Mouse (Mus musculus) B cell, adult 62 days (primary cell): ENCODE measurements around the gene Arl2bp. TPM values are rescaled to one million over a fixed set of nuclear protein-coding genes. Genes with fewer than 3 reads are reported as not detected.

Experiments
- total RNA-seq: library from RNA; stranded (reverse); gene quantifications from 4 replicates; pipeline ENCODE4 v1.2.4, GENCODE M21; 2023

Arl2bp gene
- 92.4 to 105 TPM (median 99.9 TPM) in 4 replicates for total RNA-seq

DNA sequence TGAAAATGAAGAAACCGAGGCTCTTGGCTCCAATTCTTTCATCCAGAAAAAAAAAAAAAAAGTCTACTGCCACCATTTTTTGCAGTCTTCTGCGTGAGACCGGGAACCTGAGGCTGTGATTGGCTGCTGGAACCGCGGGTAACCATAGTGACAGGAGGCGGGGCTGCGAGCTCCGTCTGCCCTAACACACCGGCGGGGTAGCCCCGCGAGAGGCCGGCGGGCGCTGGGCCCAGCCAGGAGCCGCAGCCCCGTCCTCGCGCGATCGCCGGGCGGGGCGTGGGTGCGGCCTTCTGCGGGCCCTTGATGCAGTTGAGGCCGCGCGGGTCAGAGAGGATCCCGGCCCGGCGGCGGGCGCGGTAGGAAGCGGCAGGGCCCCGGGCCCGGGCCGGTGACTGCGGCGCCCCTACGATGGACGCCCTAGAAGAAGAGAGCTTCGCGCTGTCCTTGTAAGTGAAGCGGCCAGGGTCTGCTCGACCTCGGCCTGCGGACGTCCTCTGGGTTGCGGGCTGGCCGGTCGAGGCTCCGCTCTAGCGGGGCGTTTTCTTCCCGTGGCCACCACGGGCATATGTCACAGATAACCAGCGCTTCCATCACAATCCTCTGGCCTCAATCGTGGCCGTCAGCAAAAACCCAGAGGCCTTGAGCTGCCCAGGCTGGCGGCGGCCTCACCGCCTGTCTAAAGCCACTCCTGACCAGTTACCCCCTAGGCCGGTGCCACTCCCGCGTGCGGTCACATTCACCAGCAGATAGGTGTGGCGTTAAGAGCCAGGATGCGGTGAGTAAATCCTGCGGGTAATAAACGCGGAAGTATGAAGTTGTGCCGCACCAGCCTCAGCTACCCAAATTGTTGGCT, at the start of gene Arl2bp:
Gene Arl2bp (plus strand): TSS at position 145 of the 853 bp plus-strand sequence.

DNA sequence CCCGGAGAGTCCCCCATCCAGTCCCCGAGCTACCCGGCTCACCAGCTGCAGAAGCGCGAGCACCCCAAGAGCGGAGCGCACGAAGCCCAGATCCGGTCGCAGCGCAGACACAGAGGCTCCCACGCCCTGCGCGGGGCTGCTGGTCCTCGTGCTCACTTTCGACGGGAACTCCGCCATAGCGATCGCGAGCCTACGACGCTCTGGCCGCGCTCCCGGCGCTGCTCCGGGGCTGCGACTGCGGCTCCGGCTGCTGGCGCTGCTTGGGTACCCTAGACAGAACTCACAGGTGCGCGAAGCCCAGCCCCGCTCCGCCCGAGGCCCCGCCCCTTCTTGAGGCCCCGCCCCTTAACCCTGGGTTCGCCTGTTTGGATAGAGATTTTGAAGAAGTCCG, 29.6 kb downstream of the Arl2bp start, which contains the start of gene Pllp:
Gene Pllp (minus strand): TSS at position 285 of the 391 bp plus-strand sequence.

Other genes starting within 250 kb of the Arl2bp start
- gene Nlrc5, start 232.2 kb upstream of the Arl2bp start, total RNA-seq, result 96.7 to 102 TPM (median 100 TPM) in 4 replicates
- 0.25 to 1.3 TPM (median 0.89 TPM) in 3 of 4 replicates, not detected in the other for gene Cpne2, start 133.6 kb upstream of the Arl2bp start, total RNA-seq
- gene Rspry1, start 64.7 kb upstream of the Arl2bp start, total RNA-seq, result 26.0 to 30.1 TPM (median 27.9 TPM) in 4 replicates
- 28.7 to 35.8 TPM (median 32.3 TPM) in 4 replicates for gene Fam192a, start 64.6 kb upstream of the Arl2bp start, total RNA-seq
- not detected in 4 replicates for gene Pllp, start 29.7 kb downstream of the Arl2bp start, total RNA-seq
- not detected in 4 replicates for gene Ccl22, start 79.0 kb downstream of the Arl2bp start, total RNA-seq
- not detected in 4 replicates for gene Cx3cl1, start 105.4 kb downstream of the Arl2bp start, total RNA-seq
- gene Ccl17, start 143.9 kb downstream of the Arl2bp start, total RNA-seq, result not detected in 4 replicates
- 30.1 to 35.6 TPM (median 31.6 TPM) in 4 replicates for gene Coq9, start 171.7 kb downstream of the Arl2bp start, total RNA-seq
- 48.5 to 59.1 TPM (median 57.3 TPM) in 4 replicates for gene Ciapin1, start 171.8 kb downstream of the Arl2bp start, total RNA-seq
- gene Polr2c, start 190.8 kb downstream of the Arl2bp start, total RNA-seq, result 58.3 to 64.2 TPM (median 61.4 TPM) in 4 replicates
- gene Dok4, start 209.7 kb downstream of the Arl2bp start, total RNA-seq, result 2.9 to 3.8 TPM (median 3.3 TPM) in 4 replicates